Mouse (Mus musculus) common myeloid progenitor, adult 5-6 weeks (primary cell): Measurements from ENCODE around the gene Gbp8. TPM values are rescaled to one million over a fixed set of nuclear protein-coding genes. Genes with fewer than 3 reads are reported as not detected.
"Not testable (repeated sequence)": the region's sequence is repeated elsewhere in the genome, so short reads cannot be mapped to it uniquely, and the experiment has no call there.

Experiments used
- ATAC-seq: replicated peaks from 2 replicates; pipeline ENCODE4 v1.8.0; 2016; ENCODE audit warnings: low read depth, mild to moderate bottlenecking, moderate TSS enrichment, inconsistent platforms; ENCODE audit not compliant: poor library complexity, severe bottlenecking
- total RNA-seq: library from RNA; stranded (forward); fragments of 200-1000, 187-1606 nt; gene quantifications from 2 replicates; pipeline ENCODE4 v1.2.3, GENCODE M21; 2017

The Gbp8 gene
- total RNA-seq, 1 experiment from 2014 or later, result 0.91 TPM

- not testable (repeated sequence) for ATAC-seq
These were observed 76.9 kb downstream of the Gbp8 start for GRCm38 (mm10) chr5:105062403-105062802.

DNA sequence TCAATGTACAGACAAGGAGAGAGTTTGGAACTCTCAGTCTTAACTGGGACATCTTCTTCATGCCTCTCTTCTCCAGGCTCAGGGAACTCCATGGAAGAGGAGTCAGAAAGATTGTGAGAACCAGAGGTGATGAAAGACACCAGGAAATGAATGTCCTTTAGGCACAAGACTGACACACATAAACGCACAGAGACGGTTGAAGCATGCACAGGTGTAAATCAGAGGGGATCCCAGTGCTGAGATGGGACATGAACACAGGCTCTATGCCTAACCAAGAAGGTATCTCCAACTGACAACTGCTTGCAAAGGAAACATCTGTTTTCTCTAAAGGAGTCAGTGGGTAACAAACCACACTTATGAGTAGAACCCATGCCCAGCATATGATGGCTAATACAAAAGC lies 79.1 kb downstream of the Gbp8 start:
- ATAC-seq, result no peak

GRCm38 (mm10) chr5:105055279-105055678 lies 84.1 kb downstream of the Gbp8 start:
- no peak for ATAC-seq

GRCm38 (mm10) chr5:105053471-105054169 lies 85.7 kb downstream of the Gbp8 start:
- 0 out of 2 replicates have a peak, but pooled peaks have one; percentile 47 for ATAC-seq

DNA sequence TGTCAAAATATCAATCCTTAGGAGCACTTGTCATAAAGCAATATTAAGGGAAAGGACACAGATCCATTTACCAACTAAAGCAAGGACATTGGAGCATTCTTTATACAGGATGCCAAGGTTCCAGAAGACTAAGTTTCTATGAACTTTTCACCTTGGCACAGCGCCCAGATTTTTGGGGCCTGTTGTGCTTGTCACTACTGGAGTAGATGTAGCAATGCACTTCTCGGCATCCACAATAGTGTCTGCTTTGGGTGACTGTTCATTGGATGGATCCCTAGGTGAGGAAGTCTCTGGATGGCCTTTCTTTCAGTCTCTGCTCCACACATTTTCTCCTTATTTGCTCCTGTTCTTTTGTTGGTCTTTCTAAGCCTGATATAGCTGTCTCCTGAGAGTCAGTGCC lies 107.0 kb downstream of the Gbp8 start:
- no peak for ATAC-seq

DNA sequence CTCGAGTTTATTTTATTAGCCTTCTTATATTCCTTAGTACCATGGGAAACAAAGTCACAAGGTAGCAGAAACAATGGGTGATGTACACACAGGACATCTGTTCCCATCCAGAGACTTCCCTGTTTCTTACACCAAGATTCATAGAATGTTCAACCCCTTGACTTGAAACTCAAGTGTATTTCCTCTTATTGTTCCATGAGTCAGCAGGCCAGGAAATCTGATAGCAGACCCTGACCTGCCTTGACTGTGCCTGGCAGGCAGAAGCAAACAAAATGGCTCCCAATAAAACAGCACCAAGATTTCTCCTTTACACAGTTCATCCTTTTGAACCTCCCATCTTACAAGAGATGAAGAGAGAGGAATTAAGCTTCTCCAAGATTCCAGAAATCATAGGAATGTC lies 126.8 kb downstream of the Gbp8 start:
- ATAC-seq, result peak; percentile 52; the same call in 1 of the 2 replicates

DNA sequence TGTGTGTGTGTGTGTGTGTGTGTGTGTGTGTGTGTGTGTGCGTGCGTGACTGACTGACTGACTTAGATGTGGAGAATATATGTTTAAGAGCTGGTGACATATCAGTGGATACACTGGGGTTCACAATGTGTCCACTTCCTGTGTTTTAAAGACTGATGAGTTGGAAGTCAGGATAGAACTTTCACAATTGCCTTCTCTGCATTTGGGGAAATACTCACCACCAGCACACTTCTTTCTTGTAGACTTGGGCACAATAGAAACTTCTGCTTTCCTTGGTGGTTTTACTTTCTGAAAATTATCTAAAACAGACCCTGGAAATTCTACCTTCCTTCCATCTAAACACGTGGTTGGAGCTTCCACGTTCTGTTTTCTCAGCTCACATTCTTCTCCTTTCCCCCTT lies 127.8 kb downstream of the Gbp8 start:
- peak; percentile 66; the same call in 1 of the 2 replicates for ATAC-seq

GRCm38 (mm10) chr5:105010376-105010775 lies 129.0 kb downstream of the Gbp8 start:
- no peak for ATAC-seq

DNA sequence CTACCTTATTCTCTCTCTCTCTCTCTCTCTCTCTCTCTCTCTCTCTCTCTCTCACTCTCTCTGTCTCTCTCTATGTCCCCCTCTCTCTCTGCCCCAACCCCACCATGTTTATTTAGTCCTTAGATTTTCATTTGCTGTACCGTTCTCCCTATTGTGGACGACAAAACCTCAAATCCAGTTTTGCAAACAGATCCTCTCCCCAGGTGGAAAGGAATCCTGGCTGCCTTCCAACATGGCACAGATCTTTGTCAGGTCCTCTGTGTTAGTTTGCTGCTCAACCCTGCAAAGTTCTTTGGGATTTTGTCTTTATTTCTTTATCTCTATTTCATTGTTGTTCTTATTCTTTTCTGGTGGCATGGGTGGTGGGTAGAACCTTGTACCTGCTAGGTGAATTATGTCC lies 149.9 kb downstream of the Gbp8 start:
- no peak for ATAC-seq

- ATAC-seq, result no peak
These were observed 151.3 kb downstream of the Gbp8 start for GRCm38 (mm10) chr5:104988000-104988399.

GRCm38 (mm10) chr5:104986706-104987105 lies 152.6 kb downstream of the Gbp8 start:
- ATAC-seq, result peak; percentile 70

- peak; percentile 80 for ATAC-seq
These were observed 156.8 kb downstream of the Gbp8 start, which contains the start of gene Abcg3 for GRCm38 (mm10) chr5:104982535-104982934. TSS of gene Abcg3 (minus strand) at chr5:104982718.

DNA sequence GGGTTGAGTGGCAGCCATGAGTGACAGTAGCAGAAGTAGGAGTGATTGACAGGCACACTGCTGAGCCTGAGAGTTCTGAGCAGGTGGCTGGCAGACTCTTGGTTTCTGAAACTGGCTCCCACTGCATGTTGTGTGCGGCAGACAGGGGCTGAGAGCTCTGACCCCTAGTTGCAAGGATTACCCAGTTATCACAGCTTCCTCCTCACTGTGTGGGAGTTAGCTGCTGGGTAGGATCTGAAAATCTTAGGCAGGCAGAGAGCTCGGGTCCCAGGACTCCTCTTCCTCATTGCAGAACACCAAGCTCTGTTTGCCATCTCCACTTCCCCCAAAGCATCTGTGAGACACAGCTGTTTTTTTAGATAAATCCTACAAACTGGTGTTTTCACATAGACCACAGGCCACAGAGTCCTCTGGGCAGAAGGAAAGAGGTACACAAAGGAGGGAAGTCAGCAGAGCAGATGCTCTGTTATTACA lies 160.3 kb downstream of the Gbp8 start:
- peak; percentile 88 for ATAC-seq

Other genes starting within 250 kb of the Gbp8 start
- 0.32 TPM in 1 of 2 replicates, not detected in the other for gene Abcg3, start 156.8 kb downstream of the Gbp8 start, total RNA-seq
- gene Gbp9, start within 50 bp of the Gbp8 start, total RNA-seq, result 0.39 and 0.41 TPM in 2 replicates
- not detected in 2 replicates for gene Gbp4, start within 50 bp of the Gbp8 start, total RNA-seq
- not detected in 2 replicates for gene Gbp10, start 100.0 kb upstream of the Gbp8 start, total RNA-seq
- gene Gm43302, start 154.2 kb upstream of the Gbp8 start, total RNA-seq, result not detected in 2 replicates
- 0.78 and 1.2 TPM in 2 replicates for gene Gbp6, start 154.2 kb upstream of the Gbp8 start, total RNA-seq